Mouse (Mus musculus): ENCODE measurements around the gene Enc1. TPM values are rescaled to one million over a fixed set of nuclear protein-coding genes. Genes with fewer than 3 reads are reported as not detected.

Enc1 gene
- total and polyA plus RNA-seq, 3 experiments: 3.7 to 7.0 (median 6.4) TPM

GRCm38 (mm10) chr13:97192649-97193048 lies 48.3 kb upstream of the Enc1 start:
- H3K27ac ChIP-seq (ENCODE audit: insufficient read depth, low read depth): no peak overlapping the region
- no peak overlapping the region for H3K9ac ChIP-seq (ENCODE audit: insufficient read depth, low read depth)
- H3K36me3 ChIP-seq (replicated peaks in 1 of 2; ENCODE audit: control insufficient read depth in 1 of 2, insufficient read depth in 1 of 2, low read length in 1 of 2): peaks cover 2 to 39% of the 10 kb centered on the region in 2 experiments
- H3K9me3 ChIP-seq (replicated peaks; ENCODE audit: low read length): no peaks in the 10 kb centered on the region
- no peak for DNase-seq (ENCODE audit: extremely low read depth)
- in situ Hi-C loops (cut with MboI; ENCODE audit: low pct_ligation_motif_present, low pct_unique_long_range_greater_than_20kb, low sequenced_read_pairs) (no loop called here), dilution Hi-C loops (cut with MboI; ENCODE audit: extremely low pct_ligation_motif_present, extremely low pct_unique_long_range_greater_than_20kb, low sequenced_read_pairs) (no loop called here)
- TF ChIP-seq GABPA (IDR thresholded peaks at IDR 0.05; ENCODE audit: insufficient replicate concordance, low read depth, low read length) (no peak), ZKSCAN1 (IDR thresholded peaks at IDR 0.05; ENCODE audit: borderline replicate concordance, low read depth, low read length) (no peak), SIN3A (IDR thresholded peaks at IDR 0.05; ENCODE audit: low read length) (no peak), HCFC1 (IDR thresholded peaks at IDR 0.05; ENCODE audit: low read depth, low read length) (no peak), POLR2A (IDR thresholded peaks at IDR 0.05; ENCODE audit: low read depth, low read length) (no peak), NELFE (IDR thresholded peaks at IDR 0.05; ENCODE audit: low read depth, low read length) (no peak), ETS1 (conservative IDR thresholded peaks at IDR 0.05; ENCODE audit: low read depth, low read length) (no peak), KAT2A (IDR thresholded peaks at IDR 0.05; ENCODE audit: insufficient replicate concordance, low read length) (no peak), MAZ (IDR thresholded peaks at IDR 0.05; ENCODE audit: low read depth, low read length) (no peak), MEF2A (IDR thresholded peaks at IDR 0.05; ENCODE audit: borderline replicate concordance, low read depth, low read length) (no peak), POLR2AphosphoS2 (IDR thresholded peaks at IDR 0.05; ENCODE audit: low read depth, low read length) (no peak), BHLHE40 (IDR thresholded peaks at IDR 0.05; ENCODE audit: low read depth, low read length) (no peak), MAX (IDR thresholded peaks at IDR 0.05; ENCODE audit: low read length) (no peak)
- no peak overlapping the region for H3K4me3 ChIP-seq (replicated peaks in 1 of 3; ENCODE audit: low read depth in 2 of 3, low read length in 2 of 3, poor library complexity in 1 of 3)
- peaks cover 7 to 36% of the 10 kb centered on the region in 2 experiments; a peak in 3 of 4 replicates for H3K4me1 ChIP-seq (ENCODE audit: control insufficient read depth in 1 of 2, insufficient read depth in 2 of 2)
- no peaks in the 10 kb centered on the region for H3K79me2 ChIP-seq (replicated peaks; ENCODE audit: control insufficient read depth, extremely low read depth, insufficient read depth, poor library complexity, severe bottlenecking)
- no peak overlapping the region for H3K4me2 ChIP-seq (ENCODE audit: insufficient read depth, low read depth, poor library complexity, severe bottlenecking)
- H3K27me3 ChIP-seq (replicated peaks): no peaks in the 10 kb centered on the region

GRCm38 (mm10) chr13:97193420-97193819 lies 47.5 kb upstream of the Enc1 start:
- DNase-seq (ENCODE audit: extremely low read depth): no peak
- H3K4me2 ChIP-seq (ENCODE audit: insufficient read depth, low read depth, poor library complexity, severe bottlenecking): no peak overlapping the region
- H3K4me3 ChIP-seq (replicated peaks in 1 of 3; ENCODE audit: low read depth in 2 of 3, low read length in 2 of 3, poor library complexity in 1 of 3): no peak overlapping the region
- H3K9ac ChIP-seq (ENCODE audit: insufficient read depth, low read depth): no peak overlapping the region
- H3K27ac ChIP-seq (ENCODE audit: insufficient read depth, low read depth): no peak overlapping the region
- TF ChIP-seq EP300 (IDR thresholded peaks at IDR 0.05; ENCODE audit: low read length) (no peak), BHLHE40 (IDR thresholded peaks at IDR 0.05; ENCODE audit: low read depth, low read length) (no peak), MAX (IDR thresholded peaks at IDR 0.05; ENCODE audit: low read length) (no peak), CHD2 (IDR thresholded peaks at IDR 0.05; ENCODE audit: low read length) (no peak), JUN (IDR thresholded peaks at IDR 0.05; ENCODE audit: insufficient read depth, low read depth, low read length) (no peak), USF1 (IDR thresholded peaks at IDR 0.05; ENCODE audit: low read depth, low read length) (no peak), MAZ (IDR thresholded peaks at IDR 0.05; ENCODE audit: low read depth, low read length) (no peak), MAFK (IDR thresholded peaks at IDR 0.05; ENCODE audit: insufficient replicate concordance, low read length) (no peak), GABPA (IDR thresholded peaks at IDR 0.05; ENCODE audit: insufficient replicate concordance, low read depth, low read length) (no peak), ZKSCAN1 (IDR thresholded peaks at IDR 0.05; ENCODE audit: borderline replicate concordance, low read depth, low read length) (no peak), MXI1 (IDR thresholded peaks at IDR 0.05; ENCODE audit: low read depth, low read length) (no peak), HCFC1 (IDR thresholded peaks at IDR 0.05; ENCODE audit: low read depth, low read length) (no peak), UBTF (IDR thresholded peaks at IDR 0.05; ENCODE audit: low read depth, low read length) (no peak), CHD1 (IDR thresholded peaks at IDR 0.05; ENCODE audit: low read depth, low read length) (no peak), POLR2A (IDR thresholded peaks at IDR 0.05; ENCODE audit: low read depth, low read length) (no peak), NRF1 (IDR thresholded peaks at IDR 0.05; ENCODE audit: low read depth, low read length) (no peak), ELF1 (IDR thresholded peaks at IDR 0.05; ENCODE audit: low read depth, low read length) (no peak), IRF4 (IDR thresholded peaks at IDR 0.05; ENCODE audit: low read depth, low read length) (no peak)
- H3K27me3 ChIP-seq (replicated peaks): no peaks in the 10 kb centered on the region
- in situ Hi-C loops (cut with MboI; ENCODE audit: low pct_ligation_motif_present, low pct_unique_long_range_greater_than_20kb, low sequenced_read_pairs) (no loop called here), dilution Hi-C loops (cut with MboI; ENCODE audit: extremely low pct_ligation_motif_present, extremely low pct_unique_long_range_greater_than_20kb, low sequenced_read_pairs) (no loop called here)
- H3K9me3 ChIP-seq (replicated peaks; ENCODE audit: low read length): no peaks in the 10 kb centered on the region
- H3K36me3 ChIP-seq (replicated peaks in 1 of 2; ENCODE audit: control insufficient read depth in 1 of 2, insufficient read depth in 1 of 2, low read length in 1 of 2): peaks cover 2 to 38% of the 10 kb centered on the region in 2 experiments
- peaks cover 7 to 29% of the 10 kb centered on the region in 2 experiments; a peak in 3 of 4 replicates for H3K4me1 ChIP-seq (ENCODE audit: control insufficient read depth in 1 of 2, insufficient read depth in 2 of 2)
- H3K79me2 ChIP-seq (replicated peaks; ENCODE audit: control insufficient read depth, extremely low read depth, insufficient read depth, poor library complexity, severe bottlenecking): no peaks in the 10 kb centered on the region

All from CH12.LX (cell line).